Mouse (Mus musculus) lung, adult 18-20 months (tissue): Measurements from ENCODE around the gene Nudt22.
A peak's percentile ranks its signal among the peaks of the same experiment; 100 is the strongest.

Experiments
- DNase-seq, 2 experiments: peaks; one replicate each; pipeline ENCODE4 v3.0.0; 2022; ENCODE audit warnings: mixed read lengths in 2 of 2

Gene Nudt22

DNA sequence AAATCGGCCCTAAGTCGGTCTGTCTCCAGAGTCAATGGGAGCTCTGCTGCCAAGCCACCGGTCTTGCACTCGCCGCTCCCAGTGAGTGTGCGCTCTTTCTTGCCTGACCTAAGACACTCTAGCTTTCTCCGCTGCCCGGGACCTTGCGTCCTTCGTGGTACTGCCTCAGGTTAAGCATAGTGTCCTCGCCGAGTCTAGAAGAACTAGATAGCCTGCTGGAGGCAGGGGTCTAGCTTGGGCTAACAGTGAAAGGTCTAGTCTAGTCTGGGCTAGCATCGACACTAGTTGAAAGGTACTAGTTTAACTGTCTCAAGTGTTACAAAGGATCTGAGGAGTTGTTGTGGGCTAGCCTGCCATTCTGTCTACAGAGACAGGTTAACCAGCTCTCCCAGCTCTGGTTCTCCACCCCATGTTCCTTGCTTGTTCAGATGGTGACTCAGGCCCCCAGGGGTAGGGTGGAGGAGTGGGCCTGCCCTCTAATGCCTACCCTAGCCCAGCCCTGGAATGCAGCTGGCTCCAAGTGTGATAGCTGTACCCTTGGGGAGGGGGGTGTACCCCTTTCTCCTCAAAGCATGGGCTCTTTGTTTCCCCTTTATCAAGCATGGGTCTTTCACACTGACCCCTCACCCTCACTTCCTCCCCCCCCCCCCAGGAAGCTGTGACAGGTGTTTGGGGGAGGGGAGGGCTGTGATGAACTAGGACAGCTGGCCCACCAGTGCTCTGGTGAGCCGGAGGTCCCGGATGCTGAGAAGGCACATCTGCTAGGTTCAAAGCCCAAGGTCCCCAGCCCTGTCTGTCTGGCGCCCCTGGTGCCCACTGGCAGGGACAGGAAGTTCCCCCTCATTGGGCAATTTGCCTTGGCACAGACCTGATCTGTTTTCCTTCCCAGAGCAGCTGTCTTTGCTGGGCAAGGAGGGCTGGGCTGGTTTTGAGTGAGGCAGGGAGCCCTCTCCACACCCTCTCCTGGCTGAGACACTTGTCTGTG lies 20.1 kb downstream of the Nudt22 start, which contains the start of gene Plcb3:
Plcb3 (minus strand) TSS at position 934 of the 985 bp plus-strand sequence.
- DNase-seq, result peak; percentile 72 to 80

- DNase-seq, result peak; percentile 82 to 85
Observed at GRCm38 (mm10) chr19:6974211-6975205, 21.4 kb downstream of the Nudt22 start, which contains the start of gene Ppp1r14b. Gene Ppp1r14b (plus strand): TSS chr19:6974968.

DNA sequence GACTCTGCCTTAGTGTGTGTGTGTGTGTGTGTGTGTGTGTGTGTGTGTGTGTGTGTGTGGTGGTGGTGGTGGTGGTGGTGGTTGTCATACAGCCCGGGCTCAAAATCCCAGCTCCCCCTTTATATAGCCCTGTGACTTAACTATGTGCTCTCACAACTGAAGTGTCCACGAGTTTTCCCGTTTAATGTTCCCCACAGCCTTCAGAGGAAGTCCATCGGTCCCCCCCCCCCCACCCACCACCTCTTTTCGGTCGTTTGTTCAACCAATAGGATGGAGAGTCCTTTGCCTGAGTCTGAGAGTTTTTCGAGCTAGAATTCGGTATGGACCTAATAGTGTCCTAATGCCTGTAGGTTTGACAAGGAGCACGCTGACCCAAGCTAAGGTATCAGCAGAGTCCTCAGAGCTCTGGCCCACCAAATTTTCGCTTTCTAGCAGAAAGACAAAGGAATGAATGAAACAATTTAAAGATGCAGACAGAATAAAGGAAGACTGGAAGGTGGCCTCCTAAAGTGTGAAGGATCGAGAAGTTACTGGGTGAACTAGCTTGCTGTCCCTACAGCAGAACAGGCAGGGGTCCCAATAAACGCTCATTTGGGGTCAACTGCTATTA lies 22.2 kb downstream of the Nudt22 start:
- no peak for DNase-seq

- DNase-seq, result no peak
Observed at GRCm38 (mm10) chr19:6972247-6972917, 23.5 kb downstream of the Nudt22 start.

DNA sequence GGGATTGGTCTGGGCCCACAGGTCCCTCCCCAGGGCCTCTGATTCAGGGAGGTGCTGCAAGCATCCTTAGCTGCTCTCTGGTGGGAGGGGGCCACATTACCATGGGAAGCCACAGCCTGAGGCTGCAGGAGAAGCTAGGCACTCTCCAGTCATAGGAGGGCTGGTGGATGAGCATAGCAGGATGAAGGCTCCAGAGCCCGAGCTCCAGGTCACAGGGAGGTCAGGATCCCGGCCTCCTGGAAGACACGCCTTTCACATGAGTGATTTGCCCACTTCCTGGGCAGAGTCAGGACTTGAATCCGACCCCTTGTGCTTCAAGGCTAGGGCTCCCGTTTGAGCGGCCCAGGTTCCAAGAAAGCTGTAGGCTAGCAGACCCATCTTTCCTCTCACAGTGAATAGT lies 24.3 kb downstream of the Nudt22 start:
- DNase-seq, result no peak

GRCm38 (mm10) chr19:6970460-6971085 lies 25.3 kb downstream of the Nudt22 start:
- no peak for DNase-seq

- peak; percentile 68 to 80 for DNase-seq
Observed at GRCm38 (mm10) chr19:6969665-6970381, 26.1 kb downstream of the Nudt22 start.

- no peak for DNase-seq
Observed at GRCm38 (mm10) chr19:6969291-6969664, 26.6 kb downstream of the Nudt22 start.

- DNase-seq, result peak; percentile 62 to 72
Observed at GRCm38 (mm10) chr19:6968491-6969271, 27.2 kb downstream of the Nudt22 start.

DNA sequence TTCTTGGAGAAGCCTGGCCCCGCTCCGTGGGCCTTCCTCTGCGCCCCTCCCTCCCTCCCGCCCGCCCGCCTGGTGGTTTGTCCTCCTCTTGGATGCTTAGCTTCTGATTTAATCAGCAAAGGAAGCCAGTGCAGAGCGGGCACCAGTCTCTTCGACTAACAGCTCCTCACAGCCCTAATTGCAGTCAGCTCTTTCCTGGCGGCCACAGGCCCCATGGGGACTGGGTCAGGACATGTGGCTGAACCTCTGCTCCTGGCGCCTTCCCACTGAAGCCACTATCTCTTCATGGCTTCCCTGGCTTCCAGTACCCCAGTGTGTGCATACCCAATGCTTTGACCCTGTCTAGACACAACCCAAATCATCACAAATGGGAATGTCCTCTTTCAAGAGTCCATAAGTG lies 39.5 kb downstream of the Nudt22 start:
- no peak for DNase-seq

DNA sequence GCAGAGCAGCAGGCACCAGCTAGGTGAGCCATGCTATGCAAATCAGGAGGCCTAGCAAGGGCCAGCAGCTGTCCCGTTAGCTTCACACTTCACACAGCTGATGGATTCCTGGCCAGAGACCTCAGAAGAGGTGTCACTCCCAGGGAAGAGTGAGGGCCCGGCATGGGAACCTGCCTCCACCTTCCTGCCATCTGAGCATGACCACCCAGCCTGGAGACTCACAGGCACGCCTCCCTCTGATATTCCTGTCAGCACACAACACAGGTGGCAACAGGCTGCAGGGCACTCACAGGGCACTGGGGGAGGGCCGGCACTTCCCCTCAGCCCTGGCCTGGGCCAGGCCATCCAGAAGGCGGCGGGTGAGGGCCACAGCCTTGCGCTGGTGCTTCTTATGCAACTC lies 40.5 kb downstream of the Nudt22 start:
- no peak for DNase-seq

DNA sequence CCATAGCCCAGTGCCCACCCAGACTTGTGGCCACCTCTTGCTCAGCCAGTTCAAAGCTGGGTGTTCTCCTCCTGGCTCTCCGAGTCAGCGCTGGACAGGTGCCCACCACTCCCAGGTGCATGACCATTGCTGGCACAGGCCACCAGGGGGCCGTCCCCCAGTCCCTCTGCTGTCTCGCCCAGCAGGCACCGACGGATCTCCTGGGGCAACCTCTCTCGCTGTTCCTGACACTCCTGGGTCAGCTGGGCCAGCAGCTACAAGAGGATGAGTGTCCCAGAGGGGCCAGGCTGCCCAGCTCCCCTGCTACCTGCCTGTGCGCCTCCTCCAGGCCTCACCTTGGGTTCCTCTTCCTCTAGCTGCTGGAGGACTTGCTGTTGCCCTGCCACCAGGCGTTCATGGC lies 41.9 kb downstream of the Nudt22 start:
- DNase-seq, result peak; percentile 81 to 87

DNA sequence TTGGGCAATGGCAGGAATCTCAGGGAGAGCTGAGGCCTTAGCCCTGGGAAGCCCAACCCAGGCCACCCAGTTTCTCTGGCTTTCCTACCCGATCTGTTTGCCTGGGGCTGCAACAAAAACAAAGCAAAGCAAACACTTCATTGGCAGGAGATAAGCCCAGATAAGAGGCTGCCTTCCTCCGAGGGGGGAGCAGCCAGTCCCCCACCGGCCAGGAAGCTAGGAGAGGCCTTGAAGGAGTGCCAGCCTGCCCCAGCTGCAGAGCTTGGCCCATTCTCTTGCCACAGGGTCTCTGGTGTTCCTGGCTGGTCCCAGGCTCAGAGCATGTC lies 43.2 kb downstream of the Nudt22 start:
- peak; percentile 89 to 93 for DNase-seq

- DNase-seq, result peak; percentile 85 to 88
Observed at GRCm38 (mm10) chr19:6951994-6952711, 43.8 kb downstream of the Nudt22 start.

DNA sequence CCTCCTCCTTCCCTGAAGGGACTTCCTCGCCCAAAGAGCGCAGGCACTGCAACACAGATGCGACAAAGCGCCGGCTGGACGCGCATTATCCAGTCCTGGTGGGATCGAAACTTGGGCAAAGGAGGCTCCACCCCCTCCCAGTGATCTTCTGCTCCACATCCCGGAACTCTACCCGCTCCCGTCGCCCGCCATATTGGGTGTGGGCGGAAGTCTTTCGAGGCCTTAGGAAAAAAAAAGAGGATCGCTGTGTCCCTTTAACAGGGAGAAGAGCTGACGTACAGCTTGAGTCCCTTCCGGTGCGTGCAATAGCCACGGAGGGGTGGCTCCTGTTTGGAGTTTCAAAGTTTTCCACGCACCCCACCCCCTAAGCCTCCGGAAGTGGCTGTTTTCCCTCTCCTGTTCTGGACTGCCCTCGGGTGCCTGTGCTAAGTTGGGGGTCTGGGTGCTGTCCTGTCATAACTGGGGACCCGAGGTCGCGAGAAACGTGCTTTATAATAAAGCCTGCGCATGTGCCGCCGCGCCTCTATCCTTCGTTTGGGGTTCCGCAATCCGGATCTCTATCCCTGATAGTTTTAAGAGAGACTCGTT lies 44.4 kb downstream of the Nudt22 start:
- DNase-seq, result peak; percentile 98

GRCm38 (mm10) chr19:6950613-6951153 lies 45.2 kb downstream of the Nudt22 start:
- DNase-seq, result peak; percentile 47 to 48

- DNase-seq, result no peak
Observed at GRCm38 (mm10) chr19:6949951-6950350, 46.0 kb downstream of the Nudt22 start.

GRCm38 (mm10) chr19:6949532-6949931 lies 46.4 kb downstream of the Nudt22 start:
- DNase-seq, result no peak

- DNase-seq, result no peak
Observed at GRCm38 (mm10) chr19:6948186-6948585, 47.7 kb downstream of the Nudt22 start.
